In the genomic region with DNA sequence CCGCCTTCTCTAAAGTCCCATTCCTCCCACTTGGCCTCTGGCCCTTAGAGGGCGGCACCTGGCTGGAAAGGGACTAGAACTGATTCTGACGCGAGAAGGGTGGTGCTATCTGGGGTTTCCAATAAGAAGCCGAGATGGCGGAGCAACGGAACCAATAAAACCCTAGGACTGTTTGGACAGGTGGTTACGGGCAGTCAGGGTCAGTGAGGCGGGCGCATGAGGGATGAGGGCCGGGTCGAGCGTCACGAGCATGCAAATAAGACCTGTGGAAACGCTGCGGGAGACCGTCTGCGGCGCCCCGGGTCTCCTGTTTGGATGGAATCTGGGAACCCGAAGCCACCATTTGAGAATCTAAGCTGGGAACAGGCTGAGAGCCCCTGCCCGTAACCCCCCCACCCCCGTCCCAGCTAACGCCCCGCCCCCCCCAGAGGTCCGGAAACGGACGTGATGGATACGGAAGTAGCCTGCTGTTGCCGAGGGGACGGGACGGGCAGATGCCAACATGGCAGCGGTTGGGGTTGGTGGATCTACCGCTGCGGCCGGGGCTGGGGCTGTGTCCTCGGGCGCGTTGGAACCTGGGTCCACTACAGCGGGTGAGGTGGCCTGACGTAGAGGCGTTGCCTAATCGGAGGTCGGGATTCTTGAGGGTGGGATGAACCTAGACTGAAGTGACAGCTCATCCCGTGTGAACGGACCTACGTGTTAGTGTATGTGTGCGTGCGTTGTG, we compare ENCODE assay signal across 1 mouse cellular context.
A peak's percentile ranks its signal among the peaks of the same experiment; 100 is the strongest.
TF ChIP-seq lines count a peak whose summit lies in the region.

TSS of gene Slc35a2 (plus strand) at position 188 of the 727 bp plus-strand sequence.

TF ChIP-seq in CH12.LX, 34 proteins besides CTCF, POLR2A, EP300 and RAD21 (continued from another document):
- TF ChIP-seq TCF12 (IDR thresholded peaks at IDR 0.05; ENCODE audit: low read depth, low read length) = peak; percentile 16
- peak; percentile 99 for TF ChIP-seq POLR2AphosphoS2 (IDR thresholded peaks at IDR 0.05; ENCODE audit: low read depth, low read length)
- peak; percentile 84 for TF ChIP-seq ELF1 (IDR thresholded peaks at IDR 0.05; ENCODE audit: low read depth, low read length)
TF ChIP-seq in CH12.LX: peak in this region for 12.
